Mouse (Mus musculus) limb, embryonic 10.5 days (tissue): ENCODE results near the gene Ar. TPM values are rescaled to one million over a fixed set of nuclear protein-coding genes. Genes with fewer than 3 reads are reported as not detected.

Experiments
- DNase-seq: peaks from one replicate; pipeline ENCODE4 v3.0.0-alpha.2; 2017; ENCODE audit warnings: low spot score
- H3K27ac ChIP-seq: fragments of 300-500 bp; sonication (generic); 2 replicates; pipeline ENCODE4 v1.5.1; 2016; ENCODE audit warnings: mild to moderate bottlenecking
- H3K27me3 ChIP-seq: fragments of 300-500 bp; sonication (generic); 2 replicates; pipeline ENCODE4 v1.6.1; 2016; ENCODE audit warnings: low read depth, mild to moderate bottlenecking; ENCODE audit not compliant: poor library complexity, severe bottlenecking
- H3K36me3 ChIP-seq: fragments of 300-500 bp; sonication (generic); 2 replicates; pipeline ENCODE4 v1.6.1; 2016; ENCODE audit warnings: mild to moderate bottlenecking, moderate library complexity
- H3K4me1 ChIP-seq: fragments of 300-500 bp; sonication (generic); 2 replicates; pipeline ENCODE4 v1.6.1; 2016
- H3K4me3 ChIP-seq: fragments of 300-500 bp; sonication (generic); 2 replicates; pipeline ENCODE4 v1.5.1; 2016; ENCODE audit warnings: mild to moderate bottlenecking, moderate library complexity
- H3K9me3 ChIP-seq: fragments of 300-500 bp; sonication (generic); replicated peaks from 2 replicates; pipeline ENCODE4 v1.6.1; 2016; ENCODE audit warnings: mild to moderate bottlenecking
- WGBS: fragments of 180-500 bp; shearing (Covaris S2); methylation state at CpG from one replicate; pipeline ENCODE4 v1.1.7; 2016; 5-methylcytosine and 5-hydroxymethylcytosine counted together
- polyA plus RNA-seq: library from polyadenylated mRNA; unstranded; fragments of >200 nt; fragmentation: Nextera tagmentation; extraction: Ambion mirVana; gene quantifications from 2 replicates; pipeline ENCODE4 v1.2.1, GENCODE M21; 2016

Ar gene
- 0.05 TPM in 2 replicates for polyA plus RNA-seq

DNA sequence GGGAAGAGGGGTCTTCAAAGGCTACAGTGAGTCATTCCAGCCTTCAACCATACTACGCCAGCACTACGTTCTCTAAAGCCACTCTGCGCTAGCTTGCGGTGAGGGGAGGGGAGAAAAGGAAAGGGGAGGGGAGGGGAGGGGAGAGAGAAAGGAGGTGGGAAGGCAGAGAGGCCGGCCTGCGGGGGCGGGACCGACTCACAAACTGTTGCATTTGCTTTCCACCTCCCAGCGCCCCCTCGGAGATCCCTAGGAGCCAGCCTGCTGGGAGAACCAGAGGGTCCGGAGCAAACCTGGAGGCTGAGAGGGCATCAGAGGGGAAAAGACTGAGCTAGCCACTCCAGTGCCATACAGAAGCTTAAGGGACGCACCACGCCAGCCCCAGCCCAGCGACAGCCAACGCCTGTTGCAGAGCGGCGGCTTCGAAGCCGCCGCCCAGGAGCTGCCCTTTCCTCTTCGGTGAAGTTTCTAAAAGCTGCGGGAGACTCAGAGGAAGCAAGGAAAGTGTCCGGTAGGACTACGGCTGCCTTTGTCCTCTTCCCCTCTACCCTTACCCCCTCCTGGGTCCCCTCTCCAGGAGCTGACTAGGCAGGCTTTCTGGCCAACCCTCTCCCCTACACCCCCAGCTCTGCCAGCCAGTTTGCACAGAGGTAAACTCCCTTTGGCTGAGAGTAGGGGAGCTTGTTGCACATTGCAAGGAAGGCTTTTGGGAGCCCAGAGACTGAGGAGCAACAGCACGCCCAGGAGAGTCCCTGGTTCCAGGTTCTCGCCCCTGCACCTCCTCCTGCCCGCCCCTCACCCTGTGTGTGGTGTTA is at the start of gene Ar:
Ar (plus strand) TSS at position 239 of the 812 bp plus-strand sequence.
- DNase-seq: peak; percentile 45
- Histone ChIP-seq H3K4me3 (peak within 1 kb of the TSS; percentile 46), H3K36me3 (no peaks in the 10 kb centered on the region), H3K4me1 (peaks cover 10% of the 10 kb centered on the region; the same call in 1 of the 2 replicates), H3K27me3 (peaks cover 65% of the 10 kb centered on the region), H3K9me3 (no peaks in the 10 kb centered on the region), H3K27ac (no peak within 1 kb of the TSS)
- WGBS: 17% methylated on average over 27 of the region's 27 CpGs

DNA sequence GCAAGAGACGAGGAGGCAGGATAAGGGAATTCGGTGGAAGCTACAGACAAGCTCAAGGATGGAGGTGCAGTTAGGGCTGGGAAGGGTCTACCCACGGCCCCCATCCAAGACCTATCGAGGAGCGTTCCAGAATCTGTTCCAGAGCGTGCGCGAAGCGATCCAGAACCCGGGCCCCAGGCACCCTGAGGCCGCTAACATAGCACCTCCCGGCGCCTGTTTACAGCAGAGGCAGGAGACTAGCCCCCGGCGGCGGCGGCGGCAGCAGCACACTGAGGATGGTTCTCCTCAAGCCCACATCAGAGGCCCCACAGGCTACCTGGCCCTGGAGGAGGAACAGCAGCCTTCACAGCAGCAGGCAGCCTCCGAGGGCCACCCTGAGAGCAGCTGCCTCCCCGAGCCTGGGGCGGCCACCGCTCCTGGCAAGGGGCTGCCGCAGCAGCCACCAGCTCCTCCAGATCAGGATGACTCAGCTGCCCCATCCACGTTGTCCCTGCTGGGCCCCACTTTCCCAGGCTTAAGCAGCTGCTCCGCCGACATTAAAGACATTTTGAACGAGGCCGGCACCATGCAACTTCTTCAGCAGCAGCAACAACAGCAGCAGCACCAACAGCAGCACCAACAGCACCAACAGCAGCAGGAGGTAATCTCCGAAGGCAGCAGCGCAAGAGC is 1.3 kb downstream of the Ar start:
- WGBS: 17% methylated on average over 22 of the region's 30 CpGs
- Histone ChIP-seq H3K4me3 (peak overlapping the region; percentile 46), H3K36me3 (no peaks in the 10 kb centered on the region), H3K9me3 (no peaks in the 10 kb centered on the region), H3K27ac (no peak overlapping the region), H3K27me3 (peaks cover 65% of the 10 kb centered on the region), H3K4me1 (peaks cover 10% of the 10 kb centered on the region; the same call in 1 of the 2 replicates)
- peak; percentile 33 for DNase-seq

DNA sequence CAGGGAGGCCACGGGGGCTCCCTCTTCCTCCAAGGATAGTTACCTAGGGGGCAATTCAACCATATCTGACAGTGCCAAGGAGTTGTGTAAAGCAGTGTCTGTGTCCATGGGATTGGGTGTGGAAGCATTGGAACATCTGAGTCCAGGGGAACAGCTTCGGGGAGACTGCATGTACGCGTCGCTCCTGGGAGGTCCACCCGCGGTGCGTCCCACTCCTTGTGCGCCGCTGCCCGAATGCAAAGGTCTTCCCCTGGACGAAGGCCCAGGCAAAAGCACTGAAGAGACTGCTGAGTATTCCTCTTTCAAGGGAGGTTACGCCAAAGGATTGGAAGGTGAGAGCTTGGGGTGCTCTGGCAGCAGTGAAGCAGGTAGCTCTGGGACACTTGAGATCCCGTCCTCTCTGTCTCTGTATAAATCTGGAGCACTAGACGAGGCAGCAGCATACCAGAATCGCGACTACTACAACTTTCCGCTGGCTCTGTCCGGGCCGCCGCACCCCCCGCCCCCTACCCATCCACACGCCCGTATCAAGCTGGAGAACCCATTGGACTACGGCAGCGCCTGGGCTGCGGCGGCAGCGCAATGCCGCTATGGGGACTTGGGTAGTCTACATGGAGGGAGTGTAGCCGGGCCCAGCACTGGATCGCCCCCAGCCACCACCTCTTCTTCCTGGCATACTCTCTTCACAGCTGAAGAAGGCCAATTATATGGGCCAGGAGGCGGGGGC is 2.0 kb downstream of the Ar start:
- 11% methylated on average over 33 of the region's 33 CpGs for WGBS
- Histone ChIP-seq H3K27ac (no peak overlapping the region), H3K27me3 (peaks cover 65% of the 10 kb centered on the region), H3K9me3 (no peaks in the 10 kb centered on the region), H3K4me1 (peaks cover 10% of the 10 kb centered on the region; the same call in 1 of the 2 replicates), H3K4me3 (peak overlapping the region; percentile 46), H3K36me3 (no peaks in the 10 kb centered on the region)
- DNase-seq: peak; percentile 39

DNA sequence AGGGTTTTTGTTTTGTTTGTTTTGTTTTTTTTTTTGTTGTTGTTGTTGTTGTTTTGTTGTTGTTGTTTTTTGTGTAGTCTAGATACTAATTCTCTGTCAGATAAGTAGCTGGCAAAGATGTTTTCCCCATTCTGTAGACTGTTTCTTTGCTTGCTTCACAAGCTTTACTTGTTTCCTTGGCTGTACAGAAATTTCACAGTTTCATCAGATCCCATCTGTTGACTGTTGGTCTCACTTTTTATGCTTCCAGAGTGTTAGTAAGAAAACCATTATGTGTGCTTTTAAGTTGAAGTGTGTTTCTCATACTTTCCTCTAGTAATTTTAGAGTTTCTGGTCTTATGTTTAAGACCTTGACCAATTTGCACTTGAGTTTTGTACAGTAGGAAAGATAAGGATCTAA is 41.2 kb downstream of the Ar start:
- no peak for DNase-seq
- Histone ChIP-seq H3K27ac (no peak overlapping the region), H3K36me3 (no peaks in the 10 kb centered on the region), H3K4me3 (no peak overlapping the region), H3K27me3 (no peaks in the 10 kb centered on the region), H3K9me3 (no peaks in the 10 kb centered on the region), H3K4me1 (no peaks in the 10 kb centered on the region)

DNA sequence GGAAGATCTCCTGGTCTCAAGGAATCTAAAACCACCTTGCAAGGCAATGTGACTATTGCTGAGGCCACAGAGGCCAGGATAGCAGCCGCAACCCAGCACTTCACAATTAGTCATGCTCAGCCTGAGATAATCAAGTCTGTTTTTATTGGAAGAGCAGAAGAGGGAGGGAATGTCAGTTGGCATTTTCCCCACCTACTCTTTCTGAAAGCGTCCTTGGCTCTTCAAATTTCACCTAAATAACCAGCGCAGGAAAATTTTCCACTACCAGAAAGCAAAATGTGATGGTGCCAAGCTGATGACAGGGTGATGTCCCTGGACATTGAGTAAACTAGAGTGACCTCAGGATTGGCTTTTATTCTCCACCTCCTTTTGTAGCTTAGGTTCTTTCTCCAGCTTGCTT is 57.2 kb downstream of the Ar start:
- H3K4me1 ChIP-seq: no peaks in the 10 kb centered on the region

DNA sequence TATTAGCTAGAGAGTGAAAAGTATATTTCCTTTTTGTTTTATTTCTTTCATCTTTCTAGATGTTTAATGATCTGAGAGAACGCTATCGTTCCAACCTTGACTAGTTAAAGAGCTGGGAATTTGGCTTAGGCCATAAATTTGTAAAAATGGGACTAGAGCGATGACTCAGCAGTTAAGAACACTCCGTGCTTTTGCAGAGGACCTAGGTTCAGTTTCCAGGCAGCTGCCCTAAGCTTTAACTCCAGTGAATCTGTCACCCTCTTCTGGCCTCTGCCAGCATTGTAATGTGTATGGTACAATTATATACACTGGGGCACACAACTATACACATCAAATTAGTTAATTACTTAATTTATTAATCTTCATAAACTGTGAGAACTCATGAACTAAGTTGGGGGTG is 58.6 kb downstream of the Ar start:
- no peak for DNase-seq
- Histone ChIP-seq H3K27me3 (0 out of 2 replicates have a peak, but pooled peaks cover 8% of the 10 kb centered on the region), H3K27ac (no peak overlapping the region), H3K9me3 (no peaks in the 10 kb centered on the region), H3K4me3 (no peak overlapping the region), H3K36me3 (no peaks in the 10 kb centered on the region), H3K4me1 (no peaks in the 10 kb centered on the region)
- 72% methylated on average over 4 of the region's 4 CpGs for WGBS

More for the DNA sequence above, 57.2 kb downstream of the Ar start:
- 65% methylated on average over 3 of the region's 3 CpGs for WGBS
- Histone ChIP-seq H3K36me3 (no peaks in the 10 kb centered on the region), H3K27ac (no peak overlapping the region), H3K4me3 (no peak overlapping the region), H3K9me3 (no peaks in the 10 kb centered on the region), H3K27me3 (0 out of 2 replicates have a peak, but pooled peaks cover 8% of the 10 kb centered on the region)
- DNase-seq: no peak

DNA sequence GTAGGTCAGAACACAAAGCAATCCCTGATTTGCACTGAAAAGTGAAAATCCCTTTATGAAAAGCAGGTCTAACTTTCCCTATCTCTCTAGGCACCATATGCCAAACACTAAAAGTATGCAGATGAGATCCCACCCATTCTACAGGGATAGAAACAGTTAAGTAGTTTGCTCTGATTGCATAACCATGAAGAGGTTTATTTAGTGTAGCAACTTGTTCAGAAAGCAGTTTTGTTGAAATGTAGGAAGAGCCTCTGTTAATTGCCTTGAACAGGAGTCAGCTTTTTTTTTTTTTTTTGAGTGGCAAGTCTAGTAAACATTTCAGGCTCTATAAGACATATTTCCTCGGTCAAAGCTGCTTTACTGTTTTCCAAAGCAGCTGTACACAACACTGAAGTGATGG is 67.5 kb downstream of the Ar start:
- Histone ChIP-seq H3K27me3 (no peaks in the 10 kb centered on the region), H3K9me3 (no peaks in the 10 kb centered on the region), H3K36me3 (no peaks in the 10 kb centered on the region), H3K4me3 (no peak overlapping the region), H3K4me1 (no peaks in the 10 kb centered on the region), H3K27ac (no peak overlapping the region)
- 71% methylated on average over 1 of the region's 1 CpGs for WGBS
- DNase-seq: no peak

DNA sequence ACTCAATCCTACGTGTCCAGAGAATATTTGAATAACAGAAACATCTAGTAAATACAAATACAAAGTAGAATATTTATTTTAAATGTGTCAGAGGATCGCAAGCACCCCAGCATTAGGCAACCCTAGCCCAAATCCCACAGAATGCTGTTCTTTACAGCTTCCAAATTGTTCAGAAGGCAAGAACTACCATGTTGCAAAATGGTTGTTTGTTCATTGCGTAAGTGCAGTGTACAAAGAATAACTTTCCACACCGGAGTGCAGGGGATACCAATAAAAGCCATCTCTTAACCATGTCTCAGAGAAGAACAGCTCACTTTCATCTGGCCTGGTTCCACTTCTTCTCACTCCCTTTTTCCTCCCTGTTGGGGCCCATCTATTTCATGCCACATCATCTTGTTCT is 90.4 kb downstream of the Ar start:
- Histone ChIP-seq H3K27ac (no peak overlapping the region), H3K4me3 (no peak overlapping the region), H3K9me3 (no peaks in the 10 kb centered on the region), H3K27me3 (no peaks in the 10 kb centered on the region), H3K36me3 (no peaks in the 10 kb centered on the region), H3K4me1 (no peaks in the 10 kb centered on the region)
- WGBS: 92% methylated on average over 4 of the region's 4 CpGs
- DNase-seq: no peak

DNA sequence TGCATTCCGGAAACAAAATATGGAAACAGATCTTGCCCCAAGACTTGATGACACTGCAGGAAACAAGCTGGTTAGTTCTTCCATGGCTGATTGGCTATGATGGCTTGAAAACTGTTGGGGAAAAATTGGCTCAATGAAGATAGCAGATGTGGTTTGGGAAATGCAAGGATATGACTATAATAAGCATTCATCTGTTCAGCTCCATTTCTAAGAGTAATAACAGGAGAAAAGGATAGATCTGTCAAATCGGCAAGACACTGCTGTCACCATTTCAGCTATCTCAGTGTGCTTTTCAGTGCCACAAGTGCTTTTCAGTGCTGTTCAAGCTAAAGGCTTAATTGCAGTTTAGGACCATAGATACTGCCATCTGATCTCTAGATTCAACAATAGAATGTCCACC is 96.5 kb downstream of the Ar start:
- WGBS: 91% methylated on average over 2 of the region's 2 CpGs
- Histone ChIP-seq H3K27me3 (no peaks in the 10 kb centered on the region), H3K4me3 (no peak overlapping the region), H3K36me3 (no peaks in the 10 kb centered on the region), H3K9me3 (no peaks in the 10 kb centered on the region), H3K27ac (no peak overlapping the region), H3K4me1 (no peaks in the 10 kb centered on the region)
- no peak for DNase-seq

DNA sequence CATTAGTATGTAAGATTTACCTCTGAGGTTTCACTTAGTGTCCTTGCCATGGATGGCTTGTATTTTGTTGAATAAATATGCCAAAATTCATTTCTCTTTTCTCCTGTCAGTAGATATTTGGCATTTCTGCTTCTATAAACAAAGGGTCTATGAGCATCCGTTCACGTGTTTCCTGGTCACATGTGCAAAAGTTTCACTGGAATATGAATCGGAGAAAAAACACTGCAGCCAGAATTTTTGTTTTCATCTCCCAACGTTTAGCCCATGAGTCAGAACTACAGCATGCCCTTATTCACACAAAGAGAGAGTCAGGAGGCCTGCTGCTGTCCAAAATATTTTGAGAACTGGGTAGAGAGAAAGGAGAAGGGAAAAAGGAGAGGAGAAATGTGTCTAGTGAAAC is 99.8 kb downstream of the Ar start:
- DNase-seq: no peak
- no peak overlapping the region for H3K4me3 ChIP-seq
- no peaks in the 10 kb centered on the region for H3K36me3 ChIP-seq
- no peaks in the 10 kb centered on the region for H3K9me3 ChIP-seq
- 87% methylated on average over 4 of the region's 4 CpGs for WGBS
- no peak overlapping the region for H3K27ac ChIP-seq
- H3K4me1 ChIP-seq: no peaks in the 10 kb centered on the region
- peaks cover 19% of the 10 kb centered on the region for H3K27me3 ChIP-seq

DNA sequence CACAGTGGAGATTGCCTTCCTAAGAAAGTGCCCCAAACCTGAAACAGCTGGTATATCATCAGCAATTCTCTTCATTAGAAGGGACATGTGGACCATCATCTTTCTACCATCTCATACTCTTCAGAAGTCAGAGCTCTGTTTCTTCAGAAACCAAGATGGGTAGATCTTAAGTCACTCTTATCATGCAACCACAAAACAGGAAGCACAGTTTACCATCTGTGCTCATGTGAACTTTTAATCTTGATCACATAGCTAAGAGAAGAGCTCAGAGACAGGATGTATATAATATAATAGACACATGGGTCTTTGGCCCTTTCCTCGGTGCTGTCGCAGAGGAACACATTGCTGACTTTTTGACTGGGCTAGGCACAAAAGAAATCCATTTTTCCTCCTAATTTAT is 111.1 kb downstream of the Ar start:
- no peak overlapping the region for H3K27ac ChIP-seq
- no peaks in the 10 kb centered on the region for H3K4me1 ChIP-seq
- no peak overlapping the region for H3K4me3 ChIP-seq
- H3K36me3 ChIP-seq: no peaks in the 10 kb centered on the region
- WGBS: 88% methylated on average over 2 of the region's 2 CpGs
- peaks cover 6% of the 10 kb centered on the region; the same call in 1 of the 2 replicates for H3K27me3 ChIP-seq
- no peaks in the 10 kb centered on the region for H3K9me3 ChIP-seq
- DNase-seq: no peak

DNA sequence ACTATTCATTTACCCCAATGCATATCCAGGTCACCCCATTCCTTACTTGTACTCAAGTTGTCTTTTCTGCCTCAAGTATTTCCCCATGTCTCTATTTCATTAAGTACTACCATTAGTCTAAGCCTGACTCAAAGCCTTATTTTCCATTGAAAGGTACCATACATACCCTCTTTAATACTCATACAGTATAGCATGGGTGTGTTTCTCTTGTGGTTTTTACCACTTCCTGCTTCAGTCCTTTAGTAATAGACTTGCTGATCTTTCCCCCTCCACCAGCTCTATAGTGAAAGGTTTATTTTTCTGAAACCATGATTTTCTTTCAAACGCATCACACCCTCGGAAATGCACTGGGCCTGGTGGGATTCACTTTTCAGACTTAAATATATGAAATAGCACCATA is 117.2 kb downstream of the Ar start:
- Histone ChIP-seq H3K27ac (no peak overlapping the region), H3K27me3 (no peaks in the 10 kb centered on the region), H3K36me3 (no peaks in the 10 kb centered on the region), H3K9me3 (no peaks in the 10 kb centered on the region), H3K4me3 (no peak overlapping the region), H3K4me1 (no peaks in the 10 kb centered on the region)
- 96% methylated on average over 2 of the region's 2 CpGs for WGBS
- DNase-seq: no peak

DNA sequence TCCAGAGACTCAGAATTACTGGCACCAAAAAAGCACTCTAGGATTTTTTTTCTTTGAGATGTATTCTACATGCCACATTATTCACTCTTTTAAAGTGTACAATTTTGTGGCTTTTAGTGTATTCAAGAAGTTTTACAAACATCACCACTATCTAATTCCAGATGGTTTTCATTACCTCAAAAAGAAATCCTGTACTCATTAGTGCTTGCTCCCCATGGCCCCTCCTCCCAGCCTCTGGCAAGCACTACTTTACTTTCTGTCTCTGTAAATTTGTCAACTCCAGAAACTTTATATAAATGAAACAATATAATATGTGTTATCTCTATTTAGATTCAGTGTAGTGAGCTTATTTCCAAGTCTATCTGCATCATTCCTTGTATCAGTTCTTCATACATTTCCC is 122.8 kb downstream of the Ar start:
- Histone ChIP-seq H3K4me1 (no peaks in the 10 kb centered on the region), H3K27ac (no peak overlapping the region), H3K27me3 (no peaks in the 10 kb centered on the region), H3K4me3 (no peak overlapping the region), H3K9me3 (no peaks in the 10 kb centered on the region), H3K36me3 (no peaks in the 10 kb centered on the region)
- no peak for DNase-seq
